Mouse (Mus musculus) liver, embryonic 14.5 days (tissue): ENCODE data around the gene Hcn3. TPM values are rescaled to one million over a fixed set of nuclear protein-coding genes. Genes with fewer than 3 reads are reported as not detected.

Experiments
- ATAC-seq: fragments of 200-750 bp; cut with Nextera tagmentation; 2 replicates; pipeline ENCODE4 v1.8.0; 2017; ENCODE audit warnings: moderate number of reproducible peaks, mild to moderate bottlenecking, moderate library complexity; ENCODE audit not compliant: insufficient read depth
- DNase-seq, 3 experiments: peaks; one replicate each; pipeline ENCODE4 v3.0.0-alpha.2; 2012 to 2013; ENCODE audit warnings: low read depth in 3 of 3, low spot score in 3 of 3
- H3K27ac ChIP-seq: fragments of 300-500 bp; sonication (generic); 2 replicates; pipeline ENCODE4 v1.5.1; 2014; ENCODE audit warnings: moderate library complexity, mild to moderate bottlenecking, control low read depth, inconsistent platforms
- H3K27me3 ChIP-seq: fragments of 300-500 bp; sonication (generic); 2 replicates; pipeline ENCODE4 v1.6.1; 2014; ENCODE audit warnings: mild to moderate bottlenecking, low read length, moderate library complexity; ENCODE audit not compliant: control insufficient read depth, insufficient read depth
- H3K36me3 ChIP-seq: fragments of 300-500 bp; sonication (generic); replicated peaks from 2 replicates; pipeline ENCODE4 v1.6.1; 2014; ENCODE audit warnings: low read depth; ENCODE audit not compliant: control insufficient read depth, insufficient read depth
- H3K4me1 ChIP-seq, 2 experiments: fragments of 200-500 bp in 1 of 2; fragments of 300-500 bp in 1 of 2; sonication (generic) in 1 of 2; replicated peaks; 2 replicates each; pipeline ENCODE4 v1.6.1; 2012 to 2014; ENCODE audit warnings: antibody characterized with exemption in 1 of 2, inconsistent platforms in 1 of 2, low read length in 1 of 2; ENCODE audit not compliant: control insufficient read depth in 2 of 2, insufficient read depth in 2 of 2
- H3K4me2 ChIP-seq: fragments of 300-500 bp; sonication (generic); 2 replicates; pipeline ENCODE4 v1.6.1; 2014; ENCODE audit warnings: low read depth, mild to moderate bottlenecking, control low read depth, moderate library complexity
- H3K4me3 ChIP-seq, 2 experiments: fragments of 200-500 bp in 1 of 2; fragments of 300-500 bp in 1 of 2; sonication (generic) in 1 of 2; 2 replicates each; pipeline ENCODE4 v1.5.1; 2012 to 2014; ENCODE audit warnings: low read depth in 2 of 2, low read length in 2 of 2, mild to moderate bottlenecking in 2 of 2, control low read depth in 1 of 2, inconsistent platforms in 1 of 2, moderate library complexity in 1 of 2; ENCODE audit not compliant: insufficient read depth in 1 of 2
- H3K9ac ChIP-seq: fragments of 300-500 bp; sonication (generic); replicated peaks from 2 replicates; pipeline ENCODE4 v1.6.1; 2014; ENCODE audit warnings: mild to moderate bottlenecking, control low read depth, moderate library complexity
- H3K9me3 ChIP-seq: fragments of 300-500 bp; sonication (generic); 2 replicates; pipeline ENCODE4 v1.6.1; 2016; ENCODE audit warnings: low read length, mixed read lengths; ENCODE audit not compliant: control insufficient read depth
- CTCF ChIP-seq: IDR thresholded peaks from 2 replicates; pipeline ENCODE4 v1.5.1; 2016; ENCODE audit warnings: antibody characterized with exemption, low read depth, control low read depth
- EP300 ChIP-seq: IDR thresholded peaks from 2 replicates; pipeline ENCODE4 v1.6.1; 2016; ENCODE audit warnings: antibody characterized with exemption, low read depth
- WGBS: fragments of 180-500 bp; shearing (Covaris S2); extraction: QIAGEN DNeasy Blood & Tissue Kit; methylation state at CpG from one replicate; pipeline ENCODE4 v1.1.7; 2014; ENCODE audit not compliant: insufficient replicate concordance; 5-methylcytosine and 5-hydroxymethylcytosine counted together
- polyA plus RNA-seq, 2 experiments: library from polyadenylated mRNA; depleted of rRNA in 1 of 2; stranded (reverse) in 1 of 2; unstranded in 1 of 2; fragments of >200 nt; fragmentation: Nextera tagmentation in 1 of 2; extraction: Ambion mirVana in 1 of 2; gene quantifications; 2 replicates each; pipeline versions ENCODE4 v1.2.1 to v1.2.3; 2012 to 2014

The Hcn3 gene
- polyA plus RNA-seq, 2 experiments: 0.31 to 0.55 TPM

GRCm38 (mm10) chr3:89129908-89130307, 30.1 kb downstream of the Hcn3 start:
- 73% methylated on average over 3 of the region's 3 CpGs for WGBS
- no peak overlapping the region for H3K9ac ChIP-seq
- no peak for DNase-seq
- H3K9me3 ChIP-seq: no peaks in the 10 kb centered on the region
- TF ChIP-seq CTCF (no peak), EP300 (no peak)
- H3K4me2 ChIP-seq: no peak overlapping the region
- peaks cover 42 to 49% of the 10 kb centered on the region in 2 experiments for H3K4me1 ChIP-seq
- no peak overlapping the region for H3K4me3 ChIP-seq
- H3K27me3 ChIP-seq: no peaks in the 10 kb centered on the region
- no peaks in the 10 kb centered on the region for H3K36me3 ChIP-seq
- H3K27ac ChIP-seq: no peak overlapping the region
- no peak for ATAC-seq

DNA sequence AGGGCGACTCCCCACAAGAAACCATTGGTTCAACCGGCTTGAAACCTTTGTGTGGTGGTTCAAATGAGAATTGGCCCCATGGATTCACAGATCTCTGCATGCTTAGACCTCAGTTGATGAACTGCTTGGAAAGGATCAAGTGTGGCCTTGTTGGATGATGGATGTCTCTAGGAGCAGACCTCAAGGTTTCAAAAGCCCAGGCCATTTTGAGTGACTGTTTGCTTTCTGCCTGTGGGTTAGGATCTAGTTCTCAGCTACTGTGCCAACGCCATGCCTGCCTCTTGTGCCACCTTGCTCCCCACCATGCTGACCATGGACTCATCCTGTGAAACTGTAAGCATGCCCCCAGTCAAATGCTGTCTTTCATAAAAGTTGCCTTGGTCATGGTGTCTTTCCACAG, 34.0 kb downstream of the Hcn3 start:
- Histone ChIP-seq H3K27me3 (no peaks in the 10 kb centered on the region), H3K9ac (no peak overlapping the region), H3K36me3 (no peaks in the 10 kb centered on the region), H3K4me1 (peaks cover 15 to 31% of the 10 kb centered on the region in 2 experiments), H3K4me3 (no peak overlapping the region), H3K9me3 (no peaks in the 10 kb centered on the region), H3K27ac (no peak overlapping the region), H3K4me2 (no peak overlapping the region)
- 79% methylated on average over 3 of the region's 3 CpGs for WGBS
- no peak for TF ChIP-seq EP300
- TF ChIP-seq CTCF: no peak
- no peak for DNase-seq
- ATAC-seq: no peak

GRCm38 (mm10) chr3:89124241-89124640, 35.8 kb downstream of the Hcn3 start:
- Histone ChIP-seq H3K4me3 (no peak overlapping the region), H3K4me1 (peaks cover 14 to 31% of the 10 kb centered on the region in 2 experiments), H3K27ac (no peak overlapping the region), H3K4me2 (no peak overlapping the region), H3K27me3 (no peaks in the 10 kb centered on the region), H3K36me3 (no peaks in the 10 kb centered on the region), H3K9ac (no peak overlapping the region; the same call in 1 of the 2 replicates), H3K9me3 (no peaks in the 10 kb centered on the region)
- ATAC-seq (no peak), DNase-seq (no peak)
- TF ChIP-seq EP300 (no peak), CTCF (no peak)
- 58% methylated on average over 3 of the region's 3 CpGs for WGBS

DNA sequence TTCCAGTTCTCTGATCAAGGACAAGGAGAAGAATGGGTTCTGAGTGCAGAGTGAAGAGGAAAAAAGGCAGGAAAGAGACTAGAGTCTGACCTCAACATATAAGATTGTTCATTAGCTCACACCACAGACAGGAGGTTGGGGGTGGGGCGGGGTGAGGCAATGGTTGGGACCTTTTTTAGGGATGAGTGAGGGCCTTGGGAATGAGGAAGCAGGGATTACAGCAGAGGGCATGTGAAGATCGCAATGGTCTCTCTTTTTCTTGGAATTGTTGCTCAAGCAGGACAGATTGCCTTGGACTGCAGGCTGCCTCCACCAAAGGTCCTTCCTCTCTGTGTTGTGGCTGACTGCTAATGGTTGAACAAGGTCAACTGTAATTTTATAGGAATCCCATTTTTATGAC, 36.7 kb downstream of the Hcn3 start:
- no peak overlapping the region for H3K4me2 ChIP-seq
- ATAC-seq: no peak
- H3K27ac ChIP-seq: no peak overlapping the region
- no peak for DNase-seq
- H3K27me3 ChIP-seq: no peaks in the 10 kb centered on the region
- peaks cover 5 to 21% of the 10 kb centered on the region in 2 experiments for H3K4me1 ChIP-seq
- H3K36me3 ChIP-seq: no peaks in the 10 kb centered on the region
- no peaks in the 10 kb centered on the region for H3K9me3 ChIP-seq
- 49% methylated on average over 2 of the region's 2 CpGs for WGBS
- TF ChIP-seq CTCF: no peak
- TF ChIP-seq EP300: no peak
- H3K4me3 ChIP-seq: no peak overlapping the region
- H3K9ac ChIP-seq: no peak overlapping the region

GRCm38 (mm10) chr3:89115522-89115921, 44.5 kb downstream of the Hcn3 start:
- Histone ChIP-seq H3K9me3 (no peaks in the 10 kb centered on the region), H3K36me3 (no peaks in the 10 kb centered on the region), H3K27me3 (no peaks in the 10 kb centered on the region), H3K27ac (peak overlapping the region; percentile 53), H3K4me1 (peaks cover 23 to 29% of the 10 kb centered on the region in 2 experiments), H3K4me2 (peak overlapping the region; percentile 50), H3K9ac (peak overlapping the region; percentile 27), H3K4me3 (no peak overlapping the region)
- ATAC-seq (peak; percentile 86), DNase-seq (peak; percentile 69 to 76 (median 71))
- TF ChIP-seq CTCF (peak; percentile 78), EP300 (no peak)
- 0% methylated on average over 2 of the region's 2 CpGs for WGBS
